Mouse (Mus musculus) C2C12 (cell line): Measurements from ENCODE around the gene Map7d1.

ENCODE experiments used
- CTCF ChIP-seq: IDR thresholded peaks from one replicate; pipeline ENCODE4 v1.5.1; 2011; ENCODE audit not compliant: control insufficient read depth, insufficient read depth, insufficient read length
- MAX ChIP-seq: IDR thresholded peaks from one replicate; pipeline ENCODE4 v1.6.1; 2011; ENCODE audit warnings: mild to moderate bottlenecking, control low read depth

- TF ChIP-seq MAX (no peak), CTCF (no peak)
These were observed 7.8 kb downstream of the Map7d1 start for GRCm38 (mm10) chr4:126248261-126248868.
